Comparison of ENCODE assay signal across 25 mouse cellular contexts in the genomic region with DNA sequence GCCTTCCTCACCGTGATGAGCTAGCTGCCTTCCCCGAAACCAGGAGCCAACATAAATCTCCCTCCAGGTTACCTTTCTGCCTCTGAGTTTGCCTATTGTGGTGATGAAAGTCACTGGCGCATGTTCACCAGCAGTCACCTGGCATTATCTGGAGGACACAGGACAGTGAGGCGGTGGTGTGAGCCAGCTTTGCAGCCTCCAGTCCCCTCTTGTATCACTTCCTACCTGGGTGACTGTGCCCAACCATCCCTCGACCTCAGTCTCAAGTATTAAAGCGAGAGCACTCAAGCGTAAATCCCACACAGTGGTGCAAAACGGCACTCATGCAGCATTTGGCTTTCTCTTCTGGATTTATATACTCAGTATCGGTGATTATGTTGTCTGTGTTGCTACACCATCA. TPM values are rescaled to one million over a fixed set of nuclear protein-coding genes. Genes with fewer than 3 reads are reported as not detected.
DNase-seq lines count a peak whose midpoint lies in the region; ATAC-seq and TF ChIP-seq lines count a peak whose summit lies in the region.
"Had no signal": no experiment of that assay in that cellular context is flagged by ENCODE, and none has a peak within 500 bp of the region (broad histone marks: within the 10 kb centered on the region; RNA-seq: fewer than 3 reads in every experiment).

No protein-coding gene starts in this region.

- H3K36me3 ChIP-seq in lung, postnatal 0 days (ENCODE audit: insufficient read depth, low read length), result no peaks in the 10 kb centered on the region
- no peaks in the 10 kb centered on the region for H3K36me3 ChIP-seq in hindbrain, embryonic 16.5 days (ENCODE audit: control insufficient read depth, insufficient read depth, low read length)
- H3K36me3 ChIP-seq: embryonic facial prominence, embryonic 13.5 days; forebrain, embryonic 10.5 days; forebrain, embryonic 15.5 days; hindbrain, embryonic 13.5 days; limb, embryonic 13.5 days; midbrain, embryonic 13.5 days had no signal

- H3K4me3 ChIP-seq in lung, postnatal 0 days (ENCODE audit: low read depth, low read length), result no peak overlapping the region
- H3K4me3 ChIP-seq in hindbrain, embryonic 16.5 days (ENCODE audit: low read length), result no peak overlapping the region
- H3K4me3 ChIP-seq: embryonic facial prominence, embryonic 13.5 days; forebrain, embryonic 10.5 days; forebrain, embryonic 15.5 days; hindbrain, embryonic 13.5 days; limb, embryonic 13.5 days; liver, embryonic 12.5 days; midbrain, embryonic 13.5 days had no signal

- TF ChIP-seq EP300 in lung, postnatal 0 days (IDR thresholded peaks at IDR 0.05), result no peak

- POLR2A ChIA-PET in Patski (lab: Charles Lee), result no interaction called here

- CTCF ChIA-PET in Patski (lab: Charles Lee), result interaction anchor here (1.3 kb wide), 1 partner anchor 18 kb away, joined by 3 read pairs; no protein-coding TSS in a partner anchor

- ATAC-seq in lung, postnatal 0 days, result no peak
- ATAC-seq in Patski, result peak; percentile 17
- peak; percentile 47 for ATAC-seq in neutrophil, adult 5-6 weeks (ENCODE audit: extremely low read depth, insufficient number of reproducible peaks, low FRiP score, poor library complexity, severe bottlenecking)
- ATAC-seq in hindbrain, embryonic 16.5 days, result no peak
- ATAC-seq: forebrain, embryonic 15.5 days; midbrain, embryonic 13.5 days had no signal

- H3K4me1 ChIP-seq in lung, postnatal 0 days (ENCODE audit: insufficient read depth, low read depth, low read length), result no peaks in the 10 kb centered on the region
- no peaks in the 10 kb centered on the region for H3K4me1 ChIP-seq in hindbrain, embryonic 16.5 days (ENCODE audit: control insufficient read depth, insufficient read depth, low read depth, low read length)
- H3K4me1 ChIP-seq: embryonic facial prominence, embryonic 13.5 days; forebrain, embryonic 15.5 days; hindbrain, embryonic 13.5 days; midbrain, embryonic 13.5 days had no signal

- H3K27me3 ChIP-seq in lung, postnatal 0 days (replicated peaks; ENCODE audit: insufficient read depth, low read length), result no peaks in the 10 kb centered on the region
- H3K27me3 ChIP-seq in Patski, result no peaks in the 10 kb centered on the region
- H3K27me3 ChIP-seq in hindbrain, embryonic 16.5 days (replicated peaks; ENCODE audit: control insufficient read depth, insufficient read depth, low read length), result no peaks in the 10 kb centered on the region
- H3K27me3 ChIP-seq: embryonic facial prominence, embryonic 13.5 days; forebrain, embryonic 15.5 days; hindbrain, embryonic 13.5 days; limb, embryonic 13.5 days; liver, embryonic 12.5 days; midbrain, embryonic 13.5 days had no signal

- no peaks in the 10 kb centered on the region for H3K9me3 ChIP-seq in lung, postnatal 0 days (ENCODE audit: low read length)
- no peaks in the 10 kb centered on the region for H3K9me3 ChIP-seq in hindbrain, embryonic 16.5 days (ENCODE audit: control insufficient read depth, low read length)
- H3K9me3 ChIP-seq: embryonic facial prominence, embryonic 13.5 days; forebrain, embryonic 10.5 days; forebrain, embryonic 15.5 days; hindbrain, embryonic 13.5 days; limb, embryonic 13.5 days; liver, embryonic 12.5 days; midbrain, embryonic 13.5 days had no signal

- H3K9ac ChIP-seq in lung, postnatal 0 days (replicated peaks; ENCODE audit: low read depth), result no peak overlapping the region
- H3K9ac ChIP-seq in hindbrain, embryonic 16.5 days (ENCODE audit: low read depth, low read length), result no peak overlapping the region
- H3K9ac ChIP-seq: embryonic facial prominence, embryonic 13.5 days; forebrain, embryonic 15.5 days; hindbrain, embryonic 13.5 days; limb, embryonic 13.5 days; liver, embryonic 12.5 days; midbrain, embryonic 13.5 days had no signal

- in situ Hi-C loops in Patski (cut with MboI; ENCODE audit: low pct_unique_long_range_greater_than_20kb), result no loop called here

- no peak for DNase-seq in lung, postnatal 0 days (ENCODE audit: low spot score)
- DNase-seq in lung, postnatal 36 days, result no peak
- peak; percentile 93 for DNase-seq in A20 (ENCODE audit: low read depth, low spot score)
- DNase-seq in Patski (ENCODE audit: low read depth, low spot score), result no peak
- no peak for DNase-seq in heart, postnatal 4 days
- DNase-seq: adrenal gland, postnatal 10 days; cerebellum, adult 11-12 months; cerebellum, adult 9-11 months; gastrocnemius, postnatal 25 days; heart, postnatal 36 days; kidney, postnatal 14 days; lung, postnatal 10 days; retina, postnatal 1 day; right cerebral cortex, postnatal 14 days; thymus, postnatal 14 days had no signal

- H3K4me2 ChIP-seq in lung, postnatal 0 days (replicated peaks; ENCODE audit: low read depth, low read length), result no peak overlapping the region
- no peak overlapping the region for H3K4me2 ChIP-seq in hindbrain, embryonic 16.5 days (ENCODE audit: low read length)
- H3K4me2 ChIP-seq: embryonic facial prominence, embryonic 13.5 days; forebrain, embryonic 15.5 days; heart, embryonic 11.5 days; hindbrain, embryonic 13.5 days; limb, embryonic 13.5 days; liver, embryonic 12.5 days; midbrain, embryonic 13.5 days had no signal

- 91% methylated on average over 9 of the region's 9 CpGs for WGBS in lung, postnatal 0 days
- WGBS in hindbrain, embryonic 16.5 days, result 92% methylated on average over 9 of the region's 9 CpGs

- TF ChIP-seq CTCF in lung, postnatal 0 days (IDR thresholded peaks at IDR 0.05), result no peak
- no peak for TF ChIP-seq CTCF in Patski (IDR thresholded peaks at IDR 0.05)

- H3K27ac ChIP-seq in lung, postnatal 0 days (ENCODE audit: low read length), result peak overlapping the region; percentile 38; the same call in 1 of the 2 replicates
- no peak overlapping the region for H3K27ac ChIP-seq in hindbrain, embryonic 16.5 days (ENCODE audit: low read depth, low read length)
- H3K27ac ChIP-seq: embryonic facial prominence, embryonic 13.5 days; forebrain, embryonic 10.5 days; forebrain, embryonic 15.5 days; hindbrain, embryonic 13.5 days; limb, embryonic 13.5 days; liver, embryonic 12.5 days; midbrain, embryonic 13.5 days had no signal

RNA-seq across cellular contexts. Expression of a gene that starts 49.7 kb away (rescaled TPM):
- 21.0 and 22.2 TPM in 2 replicates for polyA plus RNA-seq in lung, postnatal 0 days (2015; fragmentation: Nextera tagmentation; extraction: Ambion mirVana)
- polyA plus RNA-seq in Patski (2021), result 34.2 TPM
- total RNA-seq in neutrophil, adult 5-6 weeks (2017), result 76.1 and 83.7 TPM in 2 replicates
- 10 to 100 TPM; 23.1 to 24.3 TPM for total RNA-seq in heart, postnatal 4 days (2021)
- 17.9 and 20.1 TPM in 2 replicates for polyA plus RNA-seq in hindbrain, embryonic 16.5 days (2015; fragmentation: Nextera tagmentation; extraction: Ambion mirVana)

Comparison
In these comparisons a context has a peak if more than half of its experiments do, and no peak if none do; other contexts are left out.
1. ATAC-seq: peak in Patski (single experiment) and neutrophil, adult 5-6 weeks (single experiment); none in lung, postnatal 0 days (single experiment) and hindbrain, embryonic 16.5 days (single experiment).